Mouse (Mus musculus): ENCODE measurements at regions not wholly inside any gene's neighbourhood (a gene's known extent, or its start where the extent isn't known, plus 50 kb on each side); places are given as distances from the start of the nearest gene placed in this dataset.

- peak; percentile 21 for DNase-seq (ENCODE audit: low spot score)
Measured at GRCm38 (mm10) chr2:67107274-67107673, 306.3 kb upstream of the Gm21830 start.

- DNase-seq (ENCODE audit: low spot score): peak; percentile 4
Measured at GRCm38 (mm10) chr2:67089418-67089817, 304.7 kb upstream of the Scn7a start.

- DNase-seq (ENCODE audit: low spot score): no peak
Measured at GRCm38 (mm10) chr2:67068944-67069343, 284.2 kb upstream of the Scn7a start.
